Mouse (Mus musculus) testis, postnatal 10 days (tissue): Measurements from ENCODE around the gene Cd38.

ENCODE experiments used
- DNase-seq: peaks from one replicate; pipeline ENCODE4 v3.0.0; 2021; ENCODE audit warnings: low spot score

The Cd38 gene

DNA sequence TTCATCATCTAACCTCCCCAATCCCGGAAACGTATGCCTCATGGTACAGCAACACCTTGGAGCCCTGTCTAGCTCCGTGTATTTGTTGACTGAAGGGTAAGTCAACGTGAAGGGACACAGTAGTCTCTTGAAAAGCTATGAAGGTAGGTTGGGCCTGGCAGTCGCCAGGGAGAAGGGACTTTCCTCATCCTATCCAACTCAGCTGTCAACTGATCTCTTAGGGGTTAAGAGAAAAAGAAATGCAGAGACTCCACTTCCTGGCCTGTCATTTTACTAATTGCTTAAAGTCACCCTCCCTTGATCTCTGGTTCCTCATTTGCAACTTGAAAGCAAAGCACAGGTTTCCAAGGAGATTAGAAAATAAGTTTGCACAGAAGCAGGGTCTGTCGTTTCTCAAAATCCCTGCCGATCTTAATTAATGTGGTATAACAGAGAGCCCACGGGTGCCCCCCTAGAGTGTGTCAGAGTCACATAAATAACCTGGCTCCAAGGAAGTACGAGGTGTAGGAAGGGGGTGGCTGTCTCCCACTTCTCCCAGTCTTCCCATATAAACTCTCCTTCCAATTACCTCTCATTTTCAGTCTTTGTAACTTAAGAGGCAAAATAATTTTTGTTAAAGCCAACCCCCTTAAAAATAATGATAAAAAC lies 79.1 kb downstream of the Cd38 start:
- DNase-seq, result no peak

DNA sequence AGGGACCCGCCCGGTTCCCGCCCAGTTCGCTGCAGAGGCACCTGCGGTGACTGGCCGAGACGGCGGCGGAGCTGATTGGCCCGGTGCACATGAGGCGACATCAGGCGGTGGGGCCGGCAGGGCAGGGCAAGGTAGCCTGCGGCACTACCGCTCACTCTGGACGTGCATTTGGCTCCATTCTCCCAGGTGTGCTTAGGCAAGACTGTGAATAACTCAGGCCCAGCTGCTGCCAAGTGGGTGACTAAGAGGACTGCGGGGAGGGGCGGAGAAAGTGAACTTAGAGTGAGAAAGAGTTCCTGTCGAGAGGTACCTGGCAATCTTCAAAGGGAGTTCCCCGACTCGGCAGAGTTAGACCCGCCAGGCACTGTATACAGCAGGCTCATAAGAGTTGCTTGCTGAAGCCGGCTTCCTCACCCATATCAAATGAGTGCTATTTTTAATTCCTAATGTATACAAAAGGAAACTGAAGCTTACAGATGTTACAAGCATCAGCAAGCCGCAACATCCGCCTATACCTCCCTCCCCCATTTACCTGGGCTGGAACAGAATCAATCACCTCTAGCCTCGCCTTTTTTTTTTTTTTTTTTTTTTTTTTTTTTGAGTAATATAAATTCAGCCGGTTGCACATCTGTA lies 79.9 kb downstream of the Cd38 start:
- DNase-seq, result peak; percentile 41

DNA sequence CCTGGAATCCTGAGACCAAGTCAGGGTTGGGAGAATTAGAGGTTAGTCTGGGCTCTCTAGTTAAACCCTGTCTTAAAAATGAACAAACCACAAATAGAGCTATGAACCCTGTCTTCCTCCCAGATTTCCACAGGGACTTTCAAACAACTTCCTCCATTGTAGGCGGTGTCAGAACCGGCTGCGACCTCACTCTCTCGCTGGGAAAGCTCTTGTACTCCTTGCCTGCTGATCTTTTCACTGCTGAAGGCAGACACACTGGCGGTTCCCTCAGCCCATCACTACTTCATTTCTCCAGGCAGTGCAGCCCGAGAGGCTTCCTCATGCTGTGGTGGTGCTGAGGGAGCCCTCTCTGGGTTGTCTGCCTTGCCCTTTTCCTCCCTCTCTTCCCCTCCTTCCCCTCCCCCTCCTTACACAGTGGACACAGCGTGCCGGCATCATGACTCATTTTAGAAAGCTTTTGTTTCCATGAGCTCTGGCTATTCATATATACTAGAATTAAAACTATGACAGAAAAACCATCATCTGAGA lies 80.5 kb downstream of the Cd38 start:
- no peak for DNase-seq

DNA sequence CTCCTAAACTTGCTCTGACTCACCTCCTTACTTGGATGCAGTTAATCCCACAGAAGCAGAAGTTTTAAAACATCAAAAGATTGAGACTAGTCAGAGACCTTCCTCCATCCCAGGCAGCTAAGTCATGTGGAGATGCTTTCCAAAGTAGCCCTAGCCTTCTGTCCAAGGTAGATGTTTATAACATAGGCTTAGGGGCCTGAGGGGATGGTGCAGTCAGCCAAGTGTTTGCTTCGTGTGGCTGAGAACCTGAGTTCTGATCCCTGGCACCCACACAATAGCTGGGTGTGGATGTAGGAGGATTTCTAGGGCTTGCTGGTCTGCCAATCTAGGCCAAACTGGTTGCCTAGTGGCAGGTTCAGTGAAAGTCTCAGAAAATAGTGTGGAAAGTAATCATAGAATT lies 84.9 kb downstream of the Cd38 start:
- DNase-seq, result no peak

DNA sequence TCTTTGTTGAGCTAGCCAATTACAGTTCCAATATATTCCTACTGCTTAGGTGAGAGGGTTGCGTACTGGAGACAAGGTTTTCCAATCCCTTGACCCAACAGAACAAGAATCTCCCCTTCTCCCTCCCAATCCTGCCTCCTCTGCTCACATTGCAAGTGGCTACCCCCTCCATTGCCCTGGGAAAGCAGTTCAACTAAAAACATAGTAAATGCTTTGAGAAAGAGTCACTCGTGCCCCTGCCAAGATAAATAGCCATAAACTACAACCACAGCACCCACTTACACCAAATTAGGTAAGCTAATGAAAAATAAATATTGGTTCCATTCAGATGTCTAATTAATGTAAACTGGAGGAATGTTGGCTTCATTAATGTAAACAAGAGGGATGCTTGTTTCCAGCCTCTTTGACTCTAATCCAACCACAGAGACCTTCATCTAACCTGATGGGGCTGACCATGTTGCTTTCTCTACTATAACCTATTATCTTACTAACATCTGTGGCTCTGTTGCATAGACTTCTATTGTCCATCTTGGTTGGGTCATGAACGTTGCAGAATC lies 91.6 kb downstream of the Cd38 start:
- DNase-seq, result no peak

DNA sequence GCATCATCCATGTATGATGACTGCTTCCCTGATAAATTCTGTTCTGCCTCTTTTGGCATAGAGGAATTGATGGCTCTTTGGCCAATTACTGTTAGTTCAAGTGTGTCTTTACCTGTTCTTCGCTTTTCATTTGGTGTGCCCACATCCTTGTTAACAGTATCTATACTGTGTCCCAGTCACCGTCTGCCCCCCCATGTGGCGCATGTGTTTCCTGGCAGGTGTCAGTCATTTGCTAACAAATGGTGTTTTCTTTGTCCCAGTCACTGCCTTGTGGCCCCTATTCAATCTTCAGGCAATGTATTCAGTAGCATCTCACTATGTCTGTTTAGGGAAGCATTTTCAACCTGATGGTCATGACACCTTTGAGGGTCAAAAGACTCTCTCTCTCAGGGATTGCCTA lies 92.7 kb downstream of the Cd38 start:
- no peak for DNase-seq
